Mouse (Mus musculus): ENCODE measurements at regions not wholly inside any gene's neighbourhood (a gene's known extent, or its start where the extent isn't known, plus 50 kb on each side); places are given as distances from the start of the nearest gene placed in this dataset.
"Not testable (repeated sequence)": the region's sequence is repeated elsewhere in the genome, so short reads cannot be mapped to it uniquely, and the experiment has no call there.

DNA sequence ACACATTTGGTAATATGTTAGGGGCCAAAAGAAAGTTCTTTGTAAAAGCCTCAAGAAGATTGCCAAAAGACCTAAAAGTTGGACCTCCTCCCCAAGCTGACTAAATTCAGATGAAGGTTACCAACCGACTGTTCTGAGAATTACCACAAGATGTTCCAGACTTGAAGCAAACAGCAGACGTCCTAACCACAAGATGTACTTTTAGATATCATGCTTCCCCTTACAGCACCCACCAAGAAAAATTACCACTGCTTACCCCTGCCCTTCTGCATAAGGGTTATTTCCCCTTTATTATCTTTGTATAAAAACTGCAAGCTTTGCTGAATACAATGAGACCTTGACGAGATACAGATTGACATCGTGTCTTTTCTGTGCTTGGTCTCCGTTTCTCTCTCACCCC is 121.6 kb upstream of the Cst10 start:
- no peak for DNase-seq (ENCODE audit: low spot score in 2 of 2)

DNA sequence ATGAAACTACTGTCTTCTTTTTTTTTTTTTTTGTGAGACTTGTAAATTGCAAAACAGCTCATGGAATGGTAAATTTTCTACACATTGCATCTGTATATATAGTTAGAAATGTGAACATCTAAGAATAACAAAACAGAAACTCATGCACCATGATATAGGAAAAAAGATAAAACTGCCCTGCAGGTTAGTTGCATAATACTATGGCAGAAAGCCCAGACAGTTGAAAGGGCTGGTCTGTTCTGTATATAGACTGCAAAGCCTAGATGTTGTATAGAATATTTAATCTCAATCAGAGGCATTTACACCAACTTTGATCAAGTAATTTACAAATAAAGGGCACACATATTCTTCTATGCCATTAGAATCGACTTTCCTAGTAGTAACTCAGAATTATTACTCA is 120.7 kb upstream of the Cst10 start:
- DNase-seq (ENCODE audit: low spot score in 2 of 2), result no peak

- DNase-seq (ENCODE audit: low spot score in 2 of 2), result not testable (repeated sequence)
Measured at GRCm38 (mm10) chr2:149296936-149297335, 107.9 kb upstream of the Cst10 start.

DNA sequence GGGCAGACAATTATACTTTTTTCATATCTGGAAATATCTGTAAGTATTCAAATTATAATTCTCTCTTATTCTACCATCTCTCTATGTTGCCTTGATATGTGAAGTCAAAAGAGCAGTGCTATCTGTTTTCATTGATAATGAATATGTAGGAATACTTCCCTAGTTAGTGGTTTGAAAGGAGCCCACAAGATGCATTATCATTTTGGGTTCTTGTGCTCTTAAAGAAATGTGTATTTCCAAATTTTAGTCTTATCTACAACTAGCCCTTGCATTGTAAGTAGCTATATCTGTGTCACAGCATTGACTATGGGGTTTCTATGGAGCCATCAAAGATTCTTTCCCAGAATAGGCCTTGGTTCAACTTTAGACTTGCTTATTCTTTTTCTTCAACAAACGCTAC is 99.3 kb upstream of the Cst10 start:
- DNase-seq (ENCODE audit: low spot score in 2 of 2), result no peak

GRCm38 (mm10) chr2:149350239-149350811 is 54.5 kb upstream of the Cst10 start:
- DNase-seq (ENCODE audit: low spot score in 2 of 2), result peak; percentile 17 to 49

Data from layer of hippocampus, postnatal 14 days (tissue).